Mouse (Mus musculus): Measurements from ENCODE around the gene Ptprf. TPM values are rescaled to one million over a fixed set of nuclear protein-coding genes. Genes with fewer than 3 reads are reported as not detected.

Gene Ptprf
- polyA plus RNA-seq, 1 experiment: 7.6 TPM

- no peaks in the 10 kb centered on the region for H3K79me2 ChIP-seq (ENCODE audit: control insufficient read depth, insufficient read depth)
- H3K4me2 ChIP-seq (ENCODE audit: low read depth): no peak overlapping the region
- TF ChIP-seq SRF (IDR thresholded peaks at IDR 0.05; ENCODE audit: control insufficient read depth, insufficient read length, low read depth): no peak
- no peak for TF ChIP-seq MYOD1 (IDR thresholded peaks at IDR 0.05; ENCODE audit: control insufficient read depth in 1 of 3, insufficient read length in 2 of 3, low read depth in 2 of 3)
- TF ChIP-seq TCF3 (IDR thresholded peaks at IDR 0.05; ENCODE audit: insufficient read length, low read depth): no peak
- no peak for TF ChIP-seq USF1 (IDR thresholded peaks at IDR 0.05; ENCODE audit: low read depth)
- no peak for TF ChIP-seq POLR2AphosphoS2 (IDR thresholded peaks at IDR 0.05; ENCODE audit: insufficient read length, low read depth)
- TF ChIP-seq TCF12 (IDR thresholded peaks at IDR 0.05; ENCODE audit: insufficient read depth, poor library complexity, severe bottlenecking): no peak
- H3K36me3 ChIP-seq (ENCODE audit: control insufficient read depth, insufficient read depth): no peaks in the 10 kb centered on the region
- no peak overlapping the region for H3K4me3 ChIP-seq
- H3ac ChIP-seq (ENCODE audit: control insufficient read depth, insufficient read length): no peak overlapping the region
- H3K27me3 ChIP-seq (ENCODE audit: control insufficient read depth, insufficient read depth, insufficient read length): peaks cover 24% of the 10 kb centered on the region
Measured at GRCm38 (mm10) chr4:118282182-118282562, 9.0 kb downstream of the Ptprf start.

GRCm38 (mm10) chr4:118281444-118282181, 9.6 kb downstream of the Ptprf start:
- no peaks in the 10 kb centered on the region for H3K36me3 ChIP-seq (ENCODE audit: control insufficient read depth, insufficient read depth)

GRCm38 (mm10) chr4:118280506-118280905, 10.7 kb downstream of the Ptprf start:
- H3K36me3 ChIP-seq (ENCODE audit: control insufficient read depth, insufficient read depth): no peaks in the 10 kb centered on the region
- no peak for TF ChIP-seq CEBPB (IDR thresholded peaks at IDR 0.05; ENCODE audit: insufficient read depth, poor library complexity, severe bottlenecking)
- TF ChIP-seq USF1 (IDR thresholded peaks at IDR 0.05; ENCODE audit: low read depth): no peak
- no peak for TF ChIP-seq E2F4 (IDR thresholded peaks at IDR 0.05; ENCODE audit: insufficient read depth)
- TF ChIP-seq TCF3 (IDR thresholded peaks at IDR 0.05; ENCODE audit: insufficient read length, low read depth): no peak
- no peak for TF ChIP-seq POLR2A (IDR thresholded peaks at IDR 0.05; ENCODE audit: insufficient read length, low read depth)
- TF ChIP-seq MYOD1 (IDR thresholded peaks at IDR 0.05; ENCODE audit: control insufficient read depth in 1 of 3, insufficient read length in 2 of 3, low read depth in 2 of 3): no peak
- TF ChIP-seq MAX (IDR thresholded peaks at IDR 0.05; ENCODE audit: low read depth): no peak
- TF ChIP-seq REST (IDR thresholded peaks at IDR 0.05; ENCODE audit: insufficient read depth, insufficient read length): no peak
- no peak for TF ChIP-seq TCF12 (IDR thresholded peaks at IDR 0.05; ENCODE audit: insufficient read depth, poor library complexity, severe bottlenecking)
- no peak for TF ChIP-seq SRF (IDR thresholded peaks at IDR 0.05; ENCODE audit: control insufficient read depth, insufficient read length, low read depth)
- TF ChIP-seq POLR2AphosphoS2 (IDR thresholded peaks at IDR 0.05; ENCODE audit: insufficient read length, low read depth): no peak
- TF ChIP-seq MYOG (IDR thresholded peaks at IDR 0.05; ENCODE audit: control insufficient read depth in 1 of 3, insufficient read depth in 1 of 3, insufficient read length in 2 of 3, low read depth in 2 of 3): no peak
- H3K27me3 ChIP-seq (ENCODE audit: control insufficient read depth, insufficient read depth, insufficient read length): peaks cover 24% of the 10 kb centered on the region
- no peak overlapping the region for H3ac ChIP-seq (ENCODE audit: control insufficient read depth, insufficient read length)
- no peaks in the 10 kb centered on the region for H3K79me2 ChIP-seq (ENCODE audit: control insufficient read depth, insufficient read depth)
- no peak overlapping the region for H3K4me3 ChIP-seq
- no peak overlapping the region for H3K4me2 ChIP-seq (ENCODE audit: low read depth)

More at GRCm38 (mm10) chr4:118281444-118282181, 9.6 kb downstream of the Ptprf start:
- Histone ChIP-seq H3K4me2 (ENCODE audit: low read depth) (no peak overlapping the region), H3K79me2 (ENCODE audit: control insufficient read depth, insufficient read depth) (no peaks in the 10 kb centered on the region), H3ac (ENCODE audit: control insufficient read depth, insufficient read length) (no peak overlapping the region), H3K4me3 (no peak overlapping the region), H3K27me3 (ENCODE audit: control insufficient read depth, insufficient read depth, insufficient read length) (peaks cover 24% of the 10 kb centered on the region)
- TF ChIP-seq MYOD1 (IDR thresholded peaks at IDR 0.05; ENCODE audit: control insufficient read depth in 1 of 3, insufficient read length in 2 of 3, low read depth in 2 of 3) (no peak), E2F4 (IDR thresholded peaks at IDR 0.05; ENCODE audit: insufficient read depth) (no peak)

- Histone ChIP-seq H3K27me3 (ENCODE audit: control insufficient read depth, insufficient read depth, insufficient read length) (peaks cover 18% of the 10 kb centered on the region), H3K79me2 (ENCODE audit: control insufficient read depth, insufficient read depth) (no peaks in the 10 kb centered on the region), H3K4me2 (ENCODE audit: low read depth) (no peak overlapping the region), H3K4me3 (no peak overlapping the region), H3K36me3 (ENCODE audit: control insufficient read depth, insufficient read depth) (no peaks in the 10 kb centered on the region), H3ac (ENCODE audit: control insufficient read depth, insufficient read length) (no peak overlapping the region)
- TF ChIP-seq CEBPB (IDR thresholded peaks at IDR 0.05; ENCODE audit: insufficient read depth, poor library complexity, severe bottlenecking) (no peak), SRF (IDR thresholded peaks at IDR 0.05; ENCODE audit: control insufficient read depth, insufficient read length, low read depth) (no peak), USF1 (IDR thresholded peaks at IDR 0.05; ENCODE audit: low read depth) (no peak), POLR2AphosphoS2 (IDR thresholded peaks at IDR 0.05; ENCODE audit: insufficient read length, low read depth) (no peak), E2F4 (IDR thresholded peaks at IDR 0.05; ENCODE audit: insufficient read depth) (no peak), POLR2A (IDR thresholded peaks at IDR 0.05; ENCODE audit: insufficient read length, low read depth) (no peak), MAX (IDR thresholded peaks at IDR 0.05; ENCODE audit: low read depth) (no peak), REST (IDR thresholded peaks at IDR 0.05; ENCODE audit: insufficient read depth, insufficient read length) (no peak), TCF3 (IDR thresholded peaks at IDR 0.05; ENCODE audit: insufficient read length, low read depth) (no peak), MYOD1 (IDR thresholded peaks at IDR 0.05; ENCODE audit: control insufficient read depth in 1 of 3, insufficient read length in 2 of 3, low read depth in 2 of 3) (no peak), TCF12 (IDR thresholded peaks at IDR 0.05; ENCODE audit: insufficient read depth, poor library complexity, severe bottlenecking) (no peak), MYOG (IDR thresholded peaks at IDR 0.05; ENCODE audit: control insufficient read depth in 1 of 3, insufficient read depth in 1 of 3, insufficient read length in 2 of 3, low read depth in 2 of 3) (no peak)
Measured at GRCm38 (mm10) chr4:118276520-118277232, 14.5 kb downstream of the Ptprf start.

Measured in myocyte (in vitro differentiated cells).